Mouse (Mus musculus) spleen, adult 18-20 months (tissue): ENCODE measurements around the gene Itpripl2.

Experiments
- DNase-seq, 2 experiments: peaks; one replicate each; pipeline ENCODE4 v3.0.0; 2022; ENCODE audit warnings: mixed read lengths in 2 of 2

The Itpripl2 gene

GRCm38 (mm10) chr7:118437101-118437802 lies 54.5 kb downstream of the Itpripl2 start:
- peak in 1 of 2 experiments; percentile 19 for DNase-seq
